Mouse (Mus musculus): ENCODE measurements around the gene Gna14.

DNA sequence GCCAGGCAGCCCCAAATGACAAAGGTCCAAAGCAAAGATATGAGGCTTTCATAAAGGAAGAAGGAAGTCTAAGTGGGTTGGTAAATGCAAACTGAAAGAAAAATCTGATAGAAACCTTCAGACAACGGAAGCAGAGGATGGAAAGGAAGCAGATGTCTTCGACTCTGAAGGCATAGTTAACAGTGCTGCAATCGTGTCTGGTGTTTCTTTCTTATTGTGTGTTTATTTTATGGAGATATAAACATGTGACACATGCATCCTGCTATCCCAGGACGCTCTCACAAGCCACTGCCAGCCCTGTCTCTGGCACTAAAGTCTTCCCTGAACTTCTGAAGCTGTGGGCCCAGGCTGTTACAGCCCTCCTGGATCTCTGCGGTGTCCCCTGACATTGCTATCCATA lies 13.2 kb downstream of the Gna14 start:
- TF ChIP-seq GATA1 (IDR thresholded peaks at IDR 0.05; ENCODE audit: borderline replicate concordance, low read length) (no peak), FLI1 (IDR thresholded peaks at IDR 0.05; ENCODE audit: low read length) (no peak)
